Mouse (Mus musculus) erythroblast, embryonic 14.5 days (primary cell): Measurements from ENCODE around the gene Acsl6.

Experiments used
- GATA1 ChIP-seq: IDR thresholded peaks from 2 replicates; pipeline ENCODE4 v1.6.1; 2012; ENCODE audit warnings: low read length, inconsistent platforms, mixed read lengths
- TAL1 ChIP-seq: IDR thresholded peaks from 3 replicates; pipeline ENCODE4 v1.6.1; 2012; ENCODE audit warnings: low read length, inconsistent platforms, mixed read lengths

GRCm38 (mm10) chr11:54353121-54353576 lies 49.6 kb downstream of the Acsl6 start:
- TF ChIP-seq GATA1 (no peak), TAL1 (no peak)
